Mouse (Mus musculus) 416B (cell line): ENCODE data around the gene Mthfs.
"Not testable (repeated sequence)": the region's sequence is repeated elsewhere in the genome, so short reads cannot be mapped to it uniquely, and the experiment has no call there.

Experiments used
- DNase-seq: peaks from one replicate; pipeline ENCODE4 v3.0.0; 2011; ENCODE audit warnings: low read depth

The Mthfs gene

DNA sequence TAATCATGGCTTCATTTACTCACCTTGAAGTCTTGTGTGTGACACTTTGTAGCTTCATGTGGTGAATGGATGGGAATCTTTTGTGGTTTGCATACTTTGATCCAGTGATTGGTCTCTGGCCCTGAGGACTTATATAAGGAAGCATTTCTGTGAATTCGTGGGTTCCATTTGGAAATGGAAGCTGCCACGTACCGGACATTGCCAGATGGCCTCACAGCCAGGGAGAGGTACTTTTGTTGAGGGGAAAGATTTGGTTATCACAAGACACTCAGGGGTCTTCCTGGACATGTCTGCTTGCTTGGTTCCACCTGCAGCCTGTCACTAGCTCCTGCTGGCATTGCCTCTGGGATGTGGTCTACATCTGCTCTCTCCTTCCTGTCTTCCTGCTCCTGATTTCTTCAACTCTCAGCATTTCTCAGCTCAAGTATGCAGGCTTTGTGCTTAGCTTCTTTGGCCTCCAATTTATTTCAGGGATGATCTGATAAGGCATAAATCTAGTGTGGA is 30.1 kb downstream of the Mthfs start:
- not testable (repeated sequence) for DNase-seq

DNA sequence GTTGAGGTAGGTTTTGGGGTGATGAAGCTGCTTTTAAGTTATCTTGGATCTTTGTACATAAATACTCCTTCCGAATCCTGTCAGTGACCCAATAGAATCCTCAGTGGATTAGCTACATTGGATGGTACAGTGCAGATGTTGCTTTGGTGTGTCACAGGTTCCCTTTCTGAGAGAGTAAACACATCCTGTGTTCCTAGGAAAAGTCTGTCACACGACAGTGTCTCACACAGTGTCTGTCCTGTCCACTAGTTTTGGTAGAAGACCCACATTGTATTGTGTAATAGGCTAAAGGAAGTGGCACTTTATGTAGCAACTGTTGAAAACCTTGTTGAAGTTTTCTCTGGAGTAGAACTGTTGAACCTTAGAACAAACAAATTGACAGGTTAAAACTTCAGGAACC is 42.9 kb downstream of the Mthfs start:
- peak; percentile 12 for DNase-seq

DNA sequence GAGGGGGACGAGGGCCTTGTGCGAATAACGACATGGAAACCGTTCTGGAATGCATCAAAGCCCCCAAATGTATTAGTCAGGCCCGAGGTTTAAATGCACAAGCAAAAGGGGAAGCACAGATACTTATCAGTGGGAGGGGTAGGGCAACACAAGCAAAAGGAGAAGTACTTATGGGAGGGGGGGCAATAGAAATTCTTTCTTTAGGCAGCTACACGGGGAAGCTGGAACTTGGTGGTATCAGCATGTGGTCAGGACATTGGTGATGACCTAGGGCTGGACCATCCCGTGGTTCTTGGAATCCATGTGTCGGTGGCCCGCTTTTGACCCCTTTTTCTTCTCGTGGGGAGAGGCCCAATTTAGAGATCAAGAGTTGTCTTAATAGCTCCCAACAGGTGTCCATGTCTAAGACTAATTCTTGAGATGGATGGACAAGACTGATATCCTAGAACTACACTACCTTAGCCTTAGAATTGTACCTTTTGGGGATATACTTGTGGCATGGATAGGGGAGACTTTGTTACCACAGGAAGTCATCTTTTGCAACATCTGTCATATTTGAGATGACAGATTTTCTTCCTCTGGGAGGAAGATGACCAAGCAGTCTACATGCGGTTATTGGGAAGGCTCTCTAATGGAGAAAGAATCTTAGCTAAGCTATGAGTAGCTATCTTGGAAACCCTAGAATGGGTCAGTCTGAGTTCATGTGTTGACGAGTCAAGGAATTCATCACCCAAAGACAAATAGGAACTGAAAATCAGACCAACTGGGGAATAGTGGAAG is 46.3 kb downstream of the Mthfs start:
- DNase-seq: peak; percentile 67

DNA sequence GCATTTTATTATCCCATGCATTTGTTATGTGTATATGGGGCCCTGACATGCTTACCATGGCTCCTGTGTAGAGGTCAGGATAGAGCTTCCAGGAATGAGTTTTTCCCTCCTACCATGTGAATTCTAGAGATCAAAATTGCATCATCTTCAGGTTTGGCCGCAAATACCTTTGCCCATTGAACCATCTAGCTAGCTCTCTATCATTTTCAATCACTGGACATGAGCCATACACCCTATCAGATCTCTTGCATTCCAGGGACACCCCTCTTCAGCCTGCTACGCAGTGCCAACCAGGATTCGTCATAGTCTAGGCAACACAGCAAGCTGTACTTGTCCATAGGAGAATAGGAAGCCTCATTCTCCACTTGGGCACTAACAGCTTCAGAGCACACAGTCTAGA is 53.5 kb downstream of the Mthfs start:
- no peak for DNase-seq

DNA sequence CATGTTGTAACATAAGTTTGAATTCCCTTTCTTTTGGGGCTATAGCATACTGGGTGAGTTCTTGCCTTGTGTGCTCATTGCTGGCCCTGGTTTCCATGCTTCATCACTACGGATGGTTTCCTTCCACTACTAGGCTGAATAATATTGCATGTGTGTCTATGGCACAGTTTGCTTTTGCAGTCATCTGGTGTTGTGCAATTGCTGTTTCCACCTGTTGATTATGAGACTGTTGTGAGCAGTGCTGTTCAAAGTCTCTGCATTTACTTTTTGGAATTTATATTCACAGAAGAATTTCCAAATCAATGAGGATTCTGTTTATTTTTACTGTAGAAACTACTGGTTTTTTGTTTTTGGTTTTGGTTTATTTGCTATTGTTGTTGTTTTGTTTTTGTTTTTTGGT is 54.1 kb downstream of the Mthfs start:
- DNase-seq: no peak

DNA sequence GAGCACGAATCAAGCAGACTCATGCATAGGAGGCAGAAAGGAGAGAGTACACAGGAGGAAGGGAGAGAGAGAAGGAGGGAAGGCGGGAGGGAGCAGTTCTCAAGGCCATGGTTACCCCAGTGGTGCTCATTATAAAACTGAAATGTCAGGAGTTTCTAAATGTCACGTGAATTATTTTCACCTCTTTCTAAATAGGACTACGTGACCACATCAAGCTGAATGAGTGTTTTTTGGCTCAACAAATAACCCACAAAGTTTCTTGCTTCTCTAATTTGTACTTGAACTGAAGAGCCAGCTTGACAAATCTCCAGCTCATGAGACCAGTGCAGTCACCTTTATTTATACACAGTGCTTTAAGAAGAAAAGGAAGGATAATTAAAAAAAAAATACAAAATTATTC is 56.6 kb downstream of the Mthfs start:
- no peak for DNase-seq

DNA sequence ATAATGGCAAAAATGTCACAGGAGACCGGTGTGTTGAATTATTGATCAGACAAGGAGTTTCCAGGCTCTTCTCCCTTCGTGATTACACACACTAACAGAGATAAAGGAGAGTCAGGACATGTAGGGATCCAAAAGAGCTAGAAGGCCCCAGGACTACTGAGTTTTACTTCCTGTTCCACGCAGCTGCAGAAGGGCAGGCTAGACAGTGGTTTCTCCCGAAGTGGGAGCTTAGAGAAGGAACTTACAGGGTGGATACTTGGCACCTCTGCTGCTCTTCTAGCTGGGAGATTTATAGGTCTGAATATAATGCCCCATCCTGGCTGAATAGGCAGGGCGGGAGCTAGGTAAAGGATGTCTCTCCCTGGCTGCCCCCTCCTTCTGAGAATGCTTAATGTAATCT is 57.1 kb downstream of the Mthfs start:
- DNase-seq: no peak

DNA sequence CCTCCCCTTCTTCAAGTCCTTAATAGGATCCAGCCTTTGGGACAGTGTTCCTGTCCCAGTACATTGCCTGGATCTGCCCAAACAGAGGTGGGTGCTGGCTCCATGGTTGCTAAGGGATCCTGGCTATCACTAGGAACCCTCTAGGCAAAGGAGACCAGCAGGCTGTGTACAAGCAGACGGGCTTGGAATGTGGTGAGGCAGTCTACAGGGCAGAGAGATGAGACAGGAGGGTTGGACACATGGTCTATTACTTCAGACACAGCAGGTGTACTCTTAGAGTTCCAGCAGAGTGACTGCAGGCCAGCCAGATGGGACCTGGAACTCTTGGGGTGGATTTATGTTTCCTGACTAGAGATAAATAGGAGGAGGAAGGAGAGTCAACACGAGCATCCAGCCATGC is 59.9 kb downstream of the Mthfs start:
- no peak for DNase-seq

DNA sequence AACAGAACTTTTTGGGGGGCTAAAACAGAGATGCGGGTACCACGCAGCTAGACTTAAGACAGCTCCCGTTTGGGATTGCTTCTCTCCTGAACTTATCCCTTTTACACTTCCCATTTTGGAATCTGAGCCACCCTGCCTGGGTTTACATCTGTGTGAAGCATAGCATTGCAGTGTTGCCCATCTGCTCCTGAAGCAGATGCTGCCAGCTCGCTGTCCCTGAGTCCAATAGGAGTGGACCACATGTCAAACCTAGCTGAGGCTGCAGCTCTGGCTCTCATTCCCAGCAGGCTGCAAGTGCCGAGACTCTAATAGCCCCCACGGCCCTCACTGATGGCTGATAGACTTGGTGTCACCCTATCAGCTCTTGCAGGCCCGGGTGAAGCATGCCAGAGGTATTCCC is 63.3 kb downstream of the Mthfs start:
- no peak for DNase-seq

DNA sequence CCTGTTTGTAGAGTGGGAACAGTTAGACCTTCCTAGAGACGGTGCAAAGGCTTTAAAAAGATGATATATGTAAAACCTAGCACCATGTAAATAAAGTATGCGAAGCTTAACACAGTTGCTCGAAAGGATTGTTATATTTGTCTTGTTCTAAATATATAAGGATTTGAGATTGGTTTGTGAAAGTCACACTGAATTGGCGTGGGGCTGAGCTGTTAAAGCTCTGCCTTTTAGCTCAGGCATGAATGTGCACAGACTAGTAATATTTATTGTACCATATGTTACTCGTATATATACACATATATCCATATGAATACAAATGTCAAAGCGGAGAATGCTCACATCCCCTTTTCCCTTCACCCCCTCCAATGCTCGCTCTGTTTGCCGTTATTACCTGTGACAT is 67.7 kb downstream of the Mthfs start:
- no peak for DNase-seq

DNA sequence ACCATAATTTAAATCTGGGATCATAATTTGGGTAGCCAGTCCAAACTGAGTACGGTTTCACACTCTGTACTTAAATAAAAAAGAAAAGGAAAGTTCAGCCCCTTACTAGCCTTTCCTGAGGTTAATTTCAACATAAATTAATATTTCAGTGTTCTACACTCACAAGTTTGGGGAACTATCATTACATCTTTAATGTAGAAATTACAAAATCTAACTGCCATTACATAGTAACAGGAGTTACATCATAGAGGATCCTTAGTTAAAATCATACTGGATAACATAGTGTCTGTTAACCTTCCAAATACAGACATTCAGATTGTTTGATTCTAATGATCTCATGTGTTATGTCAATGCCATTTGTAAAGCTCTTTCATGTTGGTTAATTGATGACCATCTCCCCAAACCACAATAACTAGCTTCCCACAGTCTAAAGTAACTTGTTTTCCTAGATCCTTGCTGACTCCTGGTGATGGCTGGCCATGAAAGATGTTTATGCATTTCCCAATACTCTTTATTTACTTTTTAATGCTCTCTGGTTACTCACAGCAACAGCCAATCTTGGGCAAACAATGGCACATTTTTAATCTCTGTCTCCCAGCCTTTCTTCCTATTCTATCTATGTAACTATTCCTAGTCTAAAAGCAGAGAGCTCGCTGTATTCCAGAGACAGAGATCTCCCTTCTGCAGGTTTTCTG is 72.0 kb downstream of the Mthfs start:
- peak; percentile 6 for DNase-seq

DNA sequence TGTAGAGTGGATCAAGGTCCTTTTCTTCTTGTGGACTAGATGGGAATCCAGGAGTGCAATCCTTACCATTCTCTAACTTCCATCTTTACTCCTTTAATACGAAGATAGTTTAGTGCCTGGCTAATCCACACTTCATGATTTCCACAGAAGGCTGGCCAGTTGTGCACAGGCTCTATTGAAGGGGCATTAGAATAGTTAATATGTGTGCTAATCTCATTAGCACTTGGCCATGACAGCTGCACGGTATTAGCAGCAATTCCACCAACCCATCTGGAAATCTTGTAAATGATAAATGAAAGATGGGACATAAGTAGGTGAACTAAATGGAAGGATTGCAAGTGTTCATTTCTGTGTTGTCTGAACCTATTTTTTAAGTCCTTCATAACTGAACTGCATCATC is 77.6 kb downstream of the Mthfs start:
- no peak for DNase-seq

DNA sequence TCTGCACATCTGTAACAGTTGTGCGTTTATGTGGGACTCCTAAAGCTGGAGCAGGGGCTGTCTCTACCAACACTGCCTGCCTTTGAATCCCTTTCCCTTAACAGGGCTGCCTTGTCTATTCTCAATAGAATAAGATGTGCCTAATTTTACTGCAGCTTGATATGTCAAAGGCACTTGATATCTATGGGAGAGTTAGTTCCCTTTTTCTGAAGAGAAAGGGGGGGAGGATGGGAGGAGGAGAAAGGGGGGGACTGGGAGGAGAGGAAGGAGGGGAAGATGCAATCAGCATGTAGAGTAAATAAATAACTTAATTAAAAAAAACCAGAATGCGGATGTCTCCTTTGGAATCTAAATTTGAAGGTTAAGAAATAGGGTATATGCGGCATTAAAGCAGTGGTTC is 82.9 kb downstream of the Mthfs start:
- peak; percentile 8 for DNase-seq

DNA sequence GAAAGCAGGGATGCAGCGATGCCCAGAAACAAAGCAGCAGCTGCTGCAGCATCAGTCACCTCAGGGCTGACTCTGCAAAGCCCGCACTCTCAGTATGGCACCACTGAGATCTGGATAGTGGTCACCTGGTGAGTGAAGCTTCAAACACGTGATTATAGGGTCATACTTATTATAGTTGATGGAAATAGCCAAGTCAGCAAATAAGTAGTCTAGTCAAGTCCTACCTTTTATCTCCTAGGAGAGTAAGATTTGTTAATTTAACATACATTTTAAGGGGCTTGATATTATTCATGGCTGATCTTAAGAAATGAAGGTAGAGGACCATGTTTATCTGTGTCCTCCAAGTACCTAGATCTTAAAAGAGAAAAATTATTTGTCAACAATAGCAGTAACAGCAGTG is 83.6 kb downstream of the Mthfs start:
- no peak for DNase-seq

DNA sequence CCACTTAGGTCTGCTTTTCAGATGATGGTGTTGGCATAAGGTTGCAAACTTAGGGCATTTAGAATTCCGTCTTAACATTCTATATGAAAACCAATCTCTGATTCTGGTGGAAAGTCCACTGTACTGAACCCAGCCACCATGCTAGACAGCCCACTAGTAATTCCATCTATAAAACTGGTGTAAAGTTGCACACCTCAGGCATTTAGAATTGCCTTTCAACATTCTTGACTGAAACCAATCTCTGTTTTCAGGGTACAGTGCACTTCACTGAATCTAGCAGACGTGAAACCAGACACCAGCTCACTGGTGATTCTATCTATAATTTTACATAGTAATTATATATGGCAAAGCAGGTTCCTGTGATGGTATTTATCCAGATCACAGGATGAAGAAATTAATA is 95.2 kb downstream of the Mthfs start:
- DNase-seq: no peak

DNA sequence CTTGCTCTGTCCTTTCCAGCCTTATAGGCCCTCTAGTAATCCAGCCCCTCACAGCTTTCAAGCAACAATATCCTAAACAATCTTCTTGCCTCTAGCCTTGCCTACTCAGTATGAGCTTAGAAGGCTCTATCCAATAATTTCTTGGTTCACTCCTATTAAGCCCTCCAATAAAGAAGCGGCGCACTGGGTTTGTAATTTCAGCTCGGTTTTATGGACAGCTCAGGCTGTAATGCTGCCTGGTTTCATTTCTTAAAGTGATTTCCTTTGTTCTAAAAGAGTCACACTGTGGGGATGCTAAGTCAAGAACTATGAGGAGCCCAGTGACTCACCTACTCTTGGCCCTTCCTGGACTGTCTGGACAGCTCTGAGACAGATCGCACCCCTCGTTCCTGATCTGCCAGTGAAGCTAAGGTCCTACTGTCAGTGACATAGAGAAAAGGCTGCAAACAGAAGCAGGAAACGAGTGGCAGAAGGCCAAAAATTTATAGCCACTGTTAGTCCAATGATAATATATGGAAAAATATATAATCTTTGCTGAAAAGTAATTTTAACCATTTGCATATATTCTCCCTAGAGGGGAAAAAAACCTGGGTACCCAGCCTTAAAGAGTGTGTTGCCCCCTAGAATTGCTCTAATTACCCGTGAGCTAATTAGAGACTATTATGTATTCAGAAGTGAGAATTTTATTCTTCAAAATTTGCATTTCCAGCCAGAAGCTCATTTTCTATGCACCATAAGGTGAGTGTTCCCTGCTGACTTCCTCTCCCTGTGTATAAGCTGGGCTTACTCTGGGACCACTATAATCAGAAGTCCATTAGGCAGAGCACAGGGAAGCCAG is 98.1 kb downstream of the Mthfs start:
- DNase-seq: no peak

DNA sequence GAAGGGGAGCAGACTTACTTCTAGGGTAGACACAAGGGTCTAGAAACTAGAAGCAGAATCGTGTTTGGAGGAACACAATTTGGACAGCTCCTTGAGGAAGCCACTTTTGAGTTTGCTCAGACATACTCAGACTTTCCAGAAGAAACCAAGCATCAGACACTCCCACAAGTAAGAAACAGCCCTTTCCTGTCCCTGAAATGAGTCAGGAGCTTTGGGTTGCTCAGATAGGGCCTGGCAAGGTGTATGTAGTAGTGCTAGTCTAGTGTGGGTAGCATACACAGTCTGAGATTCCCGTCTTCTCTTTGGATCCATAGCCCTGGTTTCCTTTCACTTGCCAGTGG is 98.7 kb downstream of the Mthfs start:
- DNase-seq: no peak

DNA sequence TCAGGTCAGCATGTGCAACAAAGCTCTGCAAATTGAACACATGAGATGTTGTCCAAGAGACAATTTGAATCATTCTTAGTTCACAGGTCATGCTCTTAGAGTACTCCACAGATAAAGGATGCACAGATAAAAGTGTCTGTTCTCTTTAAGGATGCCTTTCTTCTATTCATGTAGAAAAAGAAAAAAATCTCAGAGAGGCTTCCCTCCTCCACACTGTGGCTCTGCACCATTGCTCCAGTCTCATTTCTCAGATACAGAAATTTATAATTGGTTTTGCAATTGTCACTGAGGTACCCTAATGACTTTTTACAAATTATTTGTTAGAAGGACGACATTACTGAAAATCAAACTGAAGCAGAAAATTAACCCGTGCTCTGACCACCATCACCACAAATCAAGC is 101.2 kb downstream of the Mthfs start:
- no peak for DNase-seq

DNA sequence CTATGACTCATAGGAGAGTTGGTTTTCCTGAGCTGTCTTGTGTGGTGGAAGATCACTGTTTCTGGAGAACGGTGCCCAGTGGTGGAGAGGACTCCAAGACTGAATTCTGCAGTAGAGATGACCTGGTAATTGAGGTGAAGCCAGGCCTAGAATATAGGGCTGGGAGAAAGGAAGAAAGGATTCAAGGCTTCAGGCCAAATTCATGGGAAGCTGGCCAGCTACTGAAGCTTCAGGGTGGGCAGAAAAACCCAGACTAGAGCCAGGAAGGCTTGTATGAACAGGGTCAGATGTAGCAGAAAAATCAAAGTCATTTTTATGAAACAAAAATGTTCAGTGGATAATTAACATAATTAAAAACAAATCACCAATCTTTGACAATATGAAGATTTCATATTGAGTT is 163.3 kb downstream of the Mthfs start:
- DNase-seq: peak; percentile 13

DNA sequence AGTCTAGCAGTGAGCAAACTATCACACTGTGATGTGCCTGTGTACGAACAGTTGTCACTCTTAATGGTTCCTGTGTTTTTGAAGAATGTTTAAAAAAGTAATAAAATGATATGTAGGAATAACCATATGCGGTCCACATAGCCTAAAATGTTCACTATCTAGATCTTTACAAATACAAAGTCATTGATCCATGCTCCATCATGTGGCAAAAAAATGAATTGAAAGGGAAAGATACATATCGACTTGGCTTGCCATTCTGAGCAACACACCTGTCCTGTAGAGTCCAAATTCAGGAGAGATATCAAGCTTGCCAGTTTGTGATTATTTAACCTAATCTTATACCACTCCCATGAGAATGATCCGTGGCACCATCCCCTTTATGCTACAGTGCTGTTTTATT is 164.2 kb downstream of the Mthfs start:
- no peak for DNase-seq

DNA sequence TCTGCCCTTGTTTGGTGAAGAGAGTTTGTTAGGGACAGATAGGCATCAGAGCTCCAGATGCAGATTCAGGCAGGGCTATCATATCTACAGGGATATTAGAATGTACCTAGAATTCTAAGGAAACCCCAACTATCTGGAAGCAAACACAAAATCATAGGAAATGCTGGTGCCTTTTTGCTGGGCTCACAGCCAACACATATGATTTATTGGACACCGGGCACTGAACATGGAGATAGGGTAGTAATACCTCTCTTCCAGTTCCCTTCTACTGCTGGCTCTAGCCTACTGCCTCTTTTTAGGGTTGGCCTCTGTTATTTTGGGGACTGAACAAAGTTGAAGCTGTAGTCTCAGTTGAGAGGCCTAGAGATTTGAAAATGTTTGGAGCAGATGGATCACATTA is 192.6 kb downstream of the Mthfs start:
- no peak for DNase-seq
